Mouse (Mus musculus) bone marrow, adult 2 months (tissue): ENCODE results near the gene Osbpl3. TPM values are rescaled to one million over a fixed set of nuclear protein-coding genes. Genes with fewer than 3 reads are reported as not detected.

Experiments used
- H3K27ac ChIP-seq: fragments of 200-500 bp; 2 replicates; pipeline ENCODE4 v1.5.1; 2012; ENCODE audit warnings: low read depth, mild to moderate bottlenecking, control low read depth, inconsistent platforms, low read length; ENCODE audit not compliant: control insufficient read depth, poor library complexity, insufficient read depth
- H3K4me1 ChIP-seq: fragments of 200-500 bp; 2 replicates; pipeline ENCODE4 v1.6.1; 2011; ENCODE audit warnings: low read length; ENCODE audit not compliant: control insufficient read depth, insufficient read depth
- H3K4me3 ChIP-seq: fragments of 200-500 bp; replicated peaks from 2 replicates; pipeline ENCODE3; 2011; ENCODE audit warnings: mild to moderate bottlenecking, low read depth, low read length, control low read depth; ENCODE audit not compliant: control insufficient read depth
- CTCF ChIP-seq: fragments of 200-500 bp; IDR thresholded peaks from 2 replicates; pipeline ENCODE4 v1.5.1; 2011; ENCODE audit warnings: low read length, control low read depth; ENCODE audit not compliant: control insufficient read depth, insufficient read depth
- POLR2A ChIP-seq: fragments of 200-500 bp; IDR thresholded peaks from 2 replicates; pipeline ENCODE4 v1.6.1; 2011; ENCODE audit warnings: low read depth, mild to moderate bottlenecking, control low read depth, low read length, borderline replicate concordance; ENCODE audit not compliant: control insufficient read depth
- WGBS: fragments of 180-500 bp; shearing (Covaris S2); methylation state at CpG from one replicate; pipeline ENCODE4 v1.1.7; 2018; 5-methylcytosine and 5-hydroxymethylcytosine counted together
- polyA plus RNA-seq: library from polyadenylated mRNA; stranded (reverse); fragments of >200 nt; gene quantifications from 2 replicates; pipeline ENCODE4 v1.2.4, GENCODE M21; 2011; ENCODE audit warnings: low replicate concordance; ENCODE audit not compliant: missing spikeins, insufficient read depth, insufficient read length

The Osbpl3 gene
- polyA plus RNA-seq, 1 experiment, result 5.9 TPM

- no peak for TF ChIP-seq CTCF
- 90% methylated on average over 9 of the region's 9 CpGs for WGBS
- H3K4me3 ChIP-seq, result no peak overlapping the region
- H3K27ac ChIP-seq, result no peak overlapping the region
- H3K4me1 ChIP-seq, result no peaks in the 10 kb centered on the region; the same call in 1 of the 2 replicates
Observed at GRCm38 (mm10) chr6:50362196-50362595, 93.8 kb downstream of the Osbpl3 start.

- H3K27ac ChIP-seq, result no peak overlapping the region
- H3K4me1 ChIP-seq, result no peaks in the 10 kb centered on the region
- TF ChIP-seq POLR2A, result no peak
- no peak for TF ChIP-seq CTCF
- WGBS, result 82% methylated on average over 16 of the region's 16 CpGs
- H3K4me3 ChIP-seq, result no peak overlapping the region
Observed at GRCm38 (mm10) chr6:50358104-50358679, 97.8 kb downstream of the Osbpl3 start.

- H3K4me3 ChIP-seq, result no peak overlapping the region
- no peaks in the 10 kb centered on the region for H3K4me1 ChIP-seq
- H3K27ac ChIP-seq, result no peak overlapping the region
- 64% methylated on average over 20 of the region's 20 CpGs for WGBS
- TF ChIP-seq CTCF (no peak), POLR2A (no peak)
Observed at GRCm38 (mm10) chr6:50354688-50355660, 101.0 kb downstream of the Osbpl3 start.

GRCm38 (mm10) chr6:50352812-50353211 lies 103.2 kb downstream of the Osbpl3 start:
- WGBS, result 13% methylated on average over 6 of the region's 6 CpGs
- H3K4me1 ChIP-seq, result no peaks in the 10 kb centered on the region
- H3K27ac ChIP-seq, result no peak overlapping the region
- TF ChIP-seq CTCF, result no peak
- no peak for TF ChIP-seq POLR2A
- no peak overlapping the region for H3K4me3 ChIP-seq

GRCm38 (mm10) chr6:50350911-50351310 lies 105.1 kb downstream of the Osbpl3 start:
- WGBS, result 85% methylated on average over 3 of the region's 3 CpGs

GRCm38 (mm10) chr6:50348619-50349018 lies 107.4 kb downstream of the Osbpl3 start:
- TF ChIP-seq POLR2A (no peak), CTCF (no peak)
- 73% methylated on average over 1 of the region's 1 CpGs for WGBS
- Histone ChIP-seq H3K4me1 (no peaks in the 10 kb centered on the region), H3K27ac (no peak overlapping the region), H3K4me3 (no peak overlapping the region)

More at GRCm38 (mm10) chr6:50350911-50351310, 105.1 kb downstream of the Osbpl3 start:
- no peak for TF ChIP-seq POLR2A
- no peak for TF ChIP-seq CTCF
- Histone ChIP-seq H3K4me3 (no peak overlapping the region), H3K27ac (no peak overlapping the region), H3K4me1 (no peaks in the 10 kb centered on the region)

- no peak overlapping the region for H3K27ac ChIP-seq
- H3K4me1 ChIP-seq, result no peaks in the 10 kb centered on the region
- 89% methylated on average over 7 of the region's 7 CpGs for WGBS
- TF ChIP-seq CTCF (no peak), POLR2A (no peak)
- no peak overlapping the region for H3K4me3 ChIP-seq
Observed at GRCm38 (mm10) chr6:50346204-50346603, 109.8 kb downstream of the Osbpl3 start.

GRCm38 (mm10) chr6:50340226-50340906 lies 115.6 kb downstream of the Osbpl3 start:
- H3K27ac ChIP-seq, result no peak overlapping the region
- no peaks in the 10 kb centered on the region for H3K4me1 ChIP-seq
- WGBS, result 74% methylated on average over 5 of the region's 5 CpGs
- no peak for TF ChIP-seq CTCF
- no peak for TF ChIP-seq POLR2A
- no peak overlapping the region for H3K4me3 ChIP-seq
